Mouse (Mus musculus): ENCODE measurements around the gene Crlf1. TPM values are rescaled to one million over a fixed set of nuclear protein-coding genes. Genes with fewer than 3 reads are reported as not detected.

Gene Crlf1
- polyA plus RNA-seq, 1 experiment from 2014 or later, result 15.5 TPM

DNA sequence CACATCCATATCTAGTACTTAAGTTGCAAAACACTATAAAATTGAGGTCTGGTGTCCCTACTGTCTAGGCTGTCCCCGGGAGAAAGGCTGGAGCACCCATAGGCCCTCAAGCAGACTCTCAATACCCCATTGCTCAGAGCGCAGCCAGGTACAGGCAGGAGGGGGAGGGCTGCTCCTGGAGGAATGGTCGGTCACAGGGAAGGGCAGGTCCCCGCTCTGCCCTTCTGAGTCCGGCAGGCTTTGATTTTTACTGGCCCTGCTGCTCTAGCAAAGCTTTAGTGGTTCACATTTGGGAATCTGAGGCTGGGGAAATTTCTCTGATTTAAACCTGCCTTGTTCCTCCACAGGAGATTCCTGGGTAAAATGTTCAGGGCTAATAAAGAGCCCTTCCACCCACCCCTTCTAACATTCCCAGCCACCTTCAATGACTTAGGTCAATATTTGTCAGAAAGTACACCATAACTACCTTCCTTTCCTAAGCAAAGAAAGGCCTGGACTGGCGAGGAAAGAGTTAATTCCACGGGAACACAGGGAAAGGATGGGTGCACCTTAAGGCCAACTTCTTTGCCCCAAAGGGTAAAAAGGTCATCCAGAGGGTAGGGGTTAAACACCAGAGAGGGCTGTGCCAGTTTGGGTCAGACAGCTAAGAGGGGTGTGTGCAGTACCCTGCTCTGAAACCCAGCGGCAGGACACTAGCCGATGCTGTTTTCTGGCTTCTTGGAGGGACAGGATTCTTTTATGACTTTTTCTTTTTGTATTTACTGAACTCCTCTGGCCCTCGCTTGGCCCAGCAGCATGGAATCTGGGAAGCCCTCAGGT lies 2.7 kb upstream of the Crlf1 start:
- Histone ChIP-seq H3K27me3 (replicated peaks; ENCODE audit: control insufficient read depth, insufficient read depth, low read length) (peaks cover 60% of the 10 kb centered on the region), H3K4me2 (ENCODE audit: low read length) (no peak overlapping the region), H3K9me3 (ENCODE audit: control insufficient read depth, low read length) (no peaks in the 10 kb centered on the region), H3K9ac (ENCODE audit: low read depth, low read length) (no peak overlapping the region), H3K27ac (ENCODE audit: low read depth, low read length) (no peak overlapping the region), H3K4me3 (ENCODE audit: low read length) (no peak overlapping the region), H3K4me1 (ENCODE audit: control insufficient read depth, insufficient read depth, low read depth, low read length) (peaks cover 48% of the 10 kb centered on the region), H3K36me3 (ENCODE audit: control insufficient read depth, insufficient read depth, low read length) (no peaks in the 10 kb centered on the region)
- WGBS, result 6% methylated on average over 10 of the region's 10 CpGs
- no peak for ATAC-seq

DNA sequence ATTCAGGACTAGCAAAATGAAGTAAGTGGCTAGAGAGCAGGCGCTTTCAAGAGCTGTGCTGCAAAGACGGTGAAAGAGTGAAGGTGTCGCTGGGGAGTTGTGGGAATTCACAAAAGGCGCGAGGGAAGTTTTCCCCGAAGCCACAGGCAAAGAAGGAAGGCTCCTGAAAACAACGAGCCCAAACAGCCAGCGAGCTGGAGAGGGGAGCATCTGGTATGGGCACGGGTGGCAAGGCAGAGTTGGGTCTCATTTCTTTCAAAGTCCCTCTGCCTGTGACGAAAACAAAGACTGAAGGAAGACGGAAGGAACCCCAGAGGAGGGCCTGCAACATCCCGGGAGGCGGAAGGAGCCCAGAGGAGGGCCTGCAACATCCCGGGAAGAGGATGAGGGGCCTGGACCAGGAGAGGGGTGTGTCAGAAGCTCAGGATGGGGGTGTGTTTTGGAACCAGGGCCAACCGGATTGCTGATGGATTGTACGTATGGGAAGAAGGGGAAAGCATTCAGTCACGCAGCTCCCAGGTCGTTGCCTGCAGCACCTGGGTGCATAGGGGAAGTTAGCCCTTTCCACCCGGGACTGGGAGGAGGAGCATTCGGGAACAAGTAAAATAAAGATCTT lies 2.0 kb upstream of the Crlf1 start:
- no peak overlapping the region for H3K4me3 ChIP-seq (ENCODE audit: low read length)
- no peak for ATAC-seq

DNA sequence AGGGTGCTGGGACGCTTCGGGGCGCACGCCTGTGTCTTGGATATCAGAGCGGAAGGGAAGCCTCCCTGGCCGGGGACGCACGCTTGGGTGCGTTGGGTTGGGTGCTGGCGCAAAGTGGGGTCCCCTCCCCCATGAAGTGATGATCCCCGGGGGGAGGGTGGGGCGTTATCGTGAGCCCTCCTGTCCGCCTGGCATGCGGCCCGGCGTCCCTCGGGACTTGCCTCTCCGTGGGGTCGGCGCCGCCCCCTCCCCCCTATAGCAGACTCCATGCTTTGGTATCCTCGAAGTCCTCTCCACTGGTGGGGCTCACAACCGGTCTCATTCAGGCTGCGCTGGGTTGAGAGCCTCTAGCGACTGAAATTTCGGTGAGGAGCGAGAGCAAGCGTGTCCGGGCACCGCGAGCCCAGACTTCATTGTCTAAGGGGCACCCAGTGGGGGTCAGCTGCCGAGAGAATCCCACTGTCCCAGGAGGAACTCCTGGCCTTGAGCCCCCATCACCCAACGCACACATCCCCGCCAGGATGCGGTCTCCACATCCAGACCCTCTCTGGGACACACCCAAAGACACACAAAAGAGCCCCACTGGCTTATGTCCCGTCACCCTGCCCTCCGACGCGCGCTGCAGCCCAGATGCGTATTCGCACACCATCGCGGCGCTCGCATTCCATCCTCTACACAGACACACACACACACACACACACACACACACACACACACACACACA lies 896 bp downstream of the Crlf1 start:
- Histone ChIP-seq H3K27ac (ENCODE audit: low read depth, low read length) (no peak overlapping the region), H3K4me3 (ENCODE audit: low read length) (peak overlapping the region; percentile 31), H3K4me1 (ENCODE audit: control insufficient read depth, insufficient read depth, low read depth, low read length) (peaks cover 33% of the 10 kb centered on the region), H3K36me3 (ENCODE audit: control insufficient read depth, insufficient read depth, low read length) (no peaks in the 10 kb centered on the region), H3K9ac (ENCODE audit: low read depth, low read length) (peak overlapping the region; percentile 33), H3K9me3 (ENCODE audit: control insufficient read depth, low read length) (no peaks in the 10 kb centered on the region), H3K4me2 (ENCODE audit: low read length) (peak overlapping the region; percentile 55), H3K27me3 (replicated peaks; ENCODE audit: control insufficient read depth, insufficient read depth, low read length) (peaks cover 82% of the 10 kb centered on the region)
- no peak for ATAC-seq
- WGBS, result 2% methylated on average over 42 of the region's 47 CpGs

More for the DNA sequence above, 2.0 kb upstream of the Crlf1 start:
- H3K4me1 ChIP-seq (ENCODE audit: control insufficient read depth, insufficient read depth, low read depth, low read length), result peaks cover 50% of the 10 kb centered on the region
- H3K27me3 ChIP-seq (replicated peaks; ENCODE audit: control insufficient read depth, insufficient read depth, low read length), result peaks cover 67% of the 10 kb centered on the region
- 2% methylated on average over 20 of the region's 20 CpGs for WGBS
- no peaks in the 10 kb centered on the region for H3K36me3 ChIP-seq (ENCODE audit: control insufficient read depth, insufficient read depth, low read length)
- no peaks in the 10 kb centered on the region for H3K9me3 ChIP-seq (ENCODE audit: control insufficient read depth, low read length)
- H3K4me2 ChIP-seq (ENCODE audit: low read length), result no peak overlapping the region
- no peak overlapping the region for H3K9ac ChIP-seq (ENCODE audit: low read depth, low read length)
- no peak overlapping the region for H3K27ac ChIP-seq (ENCODE audit: low read depth, low read length)

DNA sequence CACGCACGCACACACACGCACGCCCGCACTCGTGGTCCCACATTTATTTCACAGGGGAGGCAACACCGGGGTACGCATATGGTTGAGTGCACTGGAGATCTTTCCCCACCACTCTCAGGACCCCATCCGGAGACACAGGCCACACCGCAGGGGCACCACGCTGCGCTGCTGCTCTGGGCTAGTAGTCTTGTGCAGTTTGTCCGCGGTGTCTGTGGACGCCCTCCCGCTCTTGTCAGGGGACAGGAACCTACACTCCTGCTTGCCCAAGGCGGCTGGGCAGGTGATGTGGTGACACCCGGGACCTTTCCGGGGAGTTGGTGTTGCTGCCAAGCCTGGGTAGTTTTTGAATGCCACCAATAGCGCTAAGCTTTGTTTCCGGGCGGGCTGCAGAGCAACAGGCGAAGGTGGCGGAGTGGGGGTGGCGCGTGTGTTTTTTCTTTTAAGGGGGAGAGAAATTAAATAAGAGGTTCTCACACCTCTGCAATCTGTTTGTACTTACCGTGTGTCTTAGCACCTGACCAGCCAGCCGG lies 1.5 kb downstream of the Crlf1 start:
- Histone ChIP-seq H3K27ac (ENCODE audit: low read depth, low read length) (no peak overlapping the region), H3K36me3 (ENCODE audit: control insufficient read depth, insufficient read depth, low read length) (no peaks in the 10 kb centered on the region), H3K4me3 (ENCODE audit: low read length) (peak overlapping the region; percentile 13), H3K9ac (ENCODE audit: low read depth, low read length) (0 out of 2 replicates have a peak overlapping the region, but pooled peaks have one; percentile 14), H3K9me3 (ENCODE audit: control insufficient read depth, low read length) (no peaks in the 10 kb centered on the region), H3K4me1 (ENCODE audit: control insufficient read depth, insufficient read depth, low read depth, low read length) (peaks cover 30% of the 10 kb centered on the region), H3K27me3 (replicated peaks; ENCODE audit: control insufficient read depth, insufficient read depth, low read length) (peaks cover 82% of the 10 kb centered on the region), H3K4me2 (ENCODE audit: low read length) (peak overlapping the region; percentile 55)
- WGBS, result 2% methylated on average over 28 of the region's 28 CpGs
- ATAC-seq, result no peak

DNA sequence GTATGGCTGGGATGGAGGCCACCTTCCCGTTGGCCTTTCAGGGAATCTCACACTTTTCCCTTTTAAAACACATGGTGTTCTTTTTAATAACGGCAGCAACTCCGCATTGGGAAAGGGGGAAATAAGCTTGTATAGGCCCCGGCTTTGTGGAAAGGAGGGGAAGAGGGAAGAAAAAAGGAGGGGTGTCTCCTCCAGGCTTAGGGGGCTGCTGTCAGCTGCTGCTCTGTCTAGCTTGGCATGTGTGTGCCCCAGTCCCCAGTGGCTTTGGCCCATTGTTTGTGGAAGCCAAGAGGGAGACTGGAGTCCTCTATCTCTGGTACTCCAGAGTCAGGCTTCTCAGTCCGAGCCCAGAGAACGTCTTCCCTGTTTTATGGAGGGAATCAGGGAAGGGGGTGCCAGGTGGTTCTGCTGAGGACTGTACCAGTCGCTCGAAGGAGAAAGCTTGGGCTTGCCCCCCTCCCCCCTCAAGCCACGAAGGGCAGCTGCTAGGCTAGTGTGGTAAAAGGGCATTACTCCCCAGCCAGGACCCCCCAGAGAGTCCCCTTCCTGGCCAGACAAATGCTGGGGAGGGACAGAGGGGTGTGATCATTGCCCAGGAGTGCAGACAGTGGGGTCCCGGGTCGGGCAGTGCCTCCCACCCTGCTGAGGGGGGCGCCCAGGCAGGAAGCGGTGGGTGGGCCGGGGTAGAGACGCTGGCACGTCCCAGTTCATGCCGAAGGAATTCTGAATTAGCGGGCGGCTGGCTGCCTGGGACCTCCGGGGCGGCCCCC lies 2.2 kb downstream of the Crlf1 start:
- H3K27me3 ChIP-seq (replicated peaks; ENCODE audit: control insufficient read depth, insufficient read depth, low read length), result peaks cover 83% of the 10 kb centered on the region
- no peaks in the 10 kb centered on the region for H3K36me3 ChIP-seq (ENCODE audit: control insufficient read depth, insufficient read depth, low read length)
- H3K4me1 ChIP-seq (ENCODE audit: control insufficient read depth, insufficient read depth, low read depth, low read length), result peaks cover 29% of the 10 kb centered on the region
- H3K9me3 ChIP-seq (ENCODE audit: control insufficient read depth, low read length), result no peaks in the 10 kb centered on the region
- no peak overlapping the region for H3K4me3 ChIP-seq (ENCODE audit: low read length)
- H3K4me2 ChIP-seq (ENCODE audit: low read length), result no peak overlapping the region
- no peak overlapping the region for H3K27ac ChIP-seq (ENCODE audit: low read depth, low read length)
- peak; percentile 38 for ATAC-seq
- 3% methylated on average over 19 of the region's 21 CpGs for WGBS
- H3K9ac ChIP-seq (ENCODE audit: low read depth, low read length), result no peak overlapping the region

GRCm38 (mm10) chr8:70495771-70496062 lies 2.8 kb downstream of the Crlf1 start:
- H3K27ac ChIP-seq (ENCODE audit: low read depth, low read length), result no peak overlapping the region
- H3K4me1 ChIP-seq (ENCODE audit: control insufficient read depth, insufficient read depth, low read depth, low read length), result peaks cover 29% of the 10 kb centered on the region
- H3K4me3 ChIP-seq (ENCODE audit: low read length), result no peak overlapping the region
- WGBS, result 7% methylated on average over 12 of the region's 12 CpGs
- no peaks in the 10 kb centered on the region for H3K9me3 ChIP-seq (ENCODE audit: control insufficient read depth, low read length)
- H3K27me3 ChIP-seq (replicated peaks; ENCODE audit: control insufficient read depth, insufficient read depth, low read length), result peaks cover 83% of the 10 kb centered on the region
- H3K9ac ChIP-seq (ENCODE audit: low read depth, low read length), result no peak overlapping the region
- H3K36me3 ChIP-seq (ENCODE audit: control insufficient read depth, insufficient read depth, low read length), result no peaks in the 10 kb centered on the region
- ATAC-seq, result no peak
- H3K4me2 ChIP-seq (ENCODE audit: low read length), result no peak overlapping the region

DNA sequence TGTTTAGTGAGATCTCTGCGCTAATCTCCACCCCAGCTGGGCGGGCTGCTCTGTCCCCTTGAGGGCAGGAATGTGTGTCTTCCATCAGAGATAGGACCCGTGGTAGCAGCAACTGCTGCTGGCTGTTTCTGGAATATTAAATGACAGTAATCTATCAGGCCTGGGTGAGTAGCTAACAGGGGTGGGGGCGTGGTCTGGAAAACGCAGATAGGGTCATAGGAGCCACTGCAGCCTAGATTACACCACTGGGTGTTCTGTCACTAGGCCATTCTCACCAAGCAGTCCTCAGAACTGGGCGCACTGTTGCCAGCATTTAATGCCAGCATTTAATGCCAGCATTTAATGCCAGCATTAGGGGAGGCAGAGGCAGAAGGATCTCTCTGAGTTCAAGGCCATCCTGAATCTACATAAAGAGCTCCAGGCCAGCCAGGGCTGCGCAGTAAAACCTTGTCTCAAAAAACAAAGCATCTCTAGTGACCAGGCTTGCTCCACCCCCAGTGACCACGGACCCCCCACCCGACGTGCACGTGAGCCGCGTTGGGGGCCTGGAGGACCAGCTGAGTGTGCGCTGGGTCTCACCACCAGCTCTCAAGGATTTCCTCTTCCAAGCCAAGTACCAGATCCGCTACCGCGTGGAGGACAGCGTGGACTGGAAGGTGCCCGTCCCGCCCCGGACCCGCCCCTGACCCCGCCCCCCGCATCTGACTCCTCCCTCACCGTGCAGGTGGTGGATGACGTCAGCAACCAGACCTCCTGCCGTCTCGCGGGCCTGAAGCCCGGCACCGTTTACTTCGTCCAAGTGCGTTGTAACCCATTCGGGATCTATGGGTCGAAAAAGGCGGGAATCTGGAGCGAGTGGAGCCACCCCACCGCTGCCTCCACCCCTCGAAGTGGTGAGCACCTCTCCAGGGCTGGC lies 7.7 kb downstream of the Crlf1 start:
- ATAC-seq, result no peak
- Histone ChIP-seq H3K9ac (ENCODE audit: low read depth, low read length) (no peak overlapping the region), H3K4me2 (ENCODE audit: low read length) (peak overlapping the region; percentile 39), H3K27ac (ENCODE audit: low read depth, low read length) (no peak overlapping the region), H3K4me3 (ENCODE audit: low read length) (0 out of 2 replicates have a peak overlapping the region, but pooled peaks have one; percentile 14), H3K9me3 (ENCODE audit: control insufficient read depth, low read length) (no peaks in the 10 kb centered on the region), H3K36me3 (ENCODE audit: control insufficient read depth, insufficient read depth, low read length) (no peaks in the 10 kb centered on the region), H3K4me1 (ENCODE audit: control insufficient read depth, insufficient read depth, low read depth, low read length) (peaks cover 34% of the 10 kb centered on the region), H3K27me3 (replicated peaks; ENCODE audit: control insufficient read depth, insufficient read depth, low read length) (peaks cover 68% of the 10 kb centered on the region)
- WGBS, result 7% methylated on average over 34 of the region's 39 CpGs

All from hindbrain, embryonic 16.5 days (tissue).